Mouse (Mus musculus) ES-E14 (cell line): ENCODE measurements around the gene Psmd3.

Experiments
- CHD2 ChIP-seq: IDR thresholded peaks from 2 replicates; pipeline ENCODE4 v1.6.1; 2014; ENCODE audit warnings: mild to moderate bottlenecking, low read depth, low read length, inconsistent platforms
- MAFK ChIP-seq: IDR thresholded peaks from 2 replicates; pipeline ENCODE4 v1.6.1; 2014; ENCODE audit warnings: mild to moderate bottlenecking, low read depth, low read length, inconsistent platforms; ENCODE audit not compliant: insufficient read depth

GRCm38 (mm10) chr11:98734020-98734419 is 51.7 kb downstream of the Psmd3 start:
- TF ChIP-seq CHD2 (no peak), MAFK (no peak)
